Mouse (Mus musculus) erythroblast, adult 5-6 weeks (primary cell): Measurements from ENCODE around the gene Ildr2. TPM values are rescaled to one million over a fixed set of nuclear protein-coding genes. Genes with fewer than 3 reads are reported as not detected.

Experiments used
- ATAC-seq: replicated peaks from 2 replicates; pipeline ENCODE4 v1.8.0; 2016; ENCODE audit warnings: moderate number of reproducible peaks, mild to moderate bottlenecking, moderate TSS enrichment, inconsistent platforms; ENCODE audit not compliant: poor library complexity, low FRiP score, severe bottlenecking
- total RNA-seq, 2 experiments: library from RNA; stranded (forward) in 1 of 2; stranded (reverse) in 1 of 2; fragments of 150-400 nt in 1 of 2; fragments of 200-764, 138-1000 nt in 1 of 2; gene quantifications; 2 replicates each; pipeline versions ENCODE4 v1.2.3 to v1.2.4; 2015 to 2017; ENCODE audit warnings: low replicate concordance in 2 of 2

Gene Ildr2
- total RNA-seq, 2 experiments from 2014 or later = not detected

DNA sequence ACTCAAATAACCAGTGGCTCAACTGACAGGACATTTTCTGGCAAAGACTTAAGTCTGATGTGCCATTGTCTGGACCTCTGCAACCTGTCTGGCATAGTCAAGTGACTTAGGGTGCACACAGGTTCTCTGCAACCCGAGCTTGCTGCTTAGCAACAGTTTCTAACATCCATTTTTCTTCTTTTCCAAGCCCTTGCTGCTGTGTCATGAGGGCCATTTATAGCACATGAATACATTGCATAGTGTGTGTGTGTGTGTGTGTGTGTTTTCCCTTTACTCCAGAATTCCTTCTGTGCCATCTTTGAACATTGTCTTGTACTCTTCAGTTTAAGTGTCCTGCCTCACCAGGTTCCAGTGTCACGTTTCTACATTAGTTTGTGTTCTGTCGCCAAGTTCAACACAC is 72.5 kb downstream of the Ildr2 start:
- no peak for ATAC-seq

- no peak for ATAC-seq
These were observed 76.8 kb downstream of the Ildr2 start for GRCm38 (mm10) chr1:166330752-166331151.

- ATAC-seq = no peak
These were observed 85.2 kb downstream of the Ildr2 start for GRCm38 (mm10) chr1:166339110-166339509.

DNA sequence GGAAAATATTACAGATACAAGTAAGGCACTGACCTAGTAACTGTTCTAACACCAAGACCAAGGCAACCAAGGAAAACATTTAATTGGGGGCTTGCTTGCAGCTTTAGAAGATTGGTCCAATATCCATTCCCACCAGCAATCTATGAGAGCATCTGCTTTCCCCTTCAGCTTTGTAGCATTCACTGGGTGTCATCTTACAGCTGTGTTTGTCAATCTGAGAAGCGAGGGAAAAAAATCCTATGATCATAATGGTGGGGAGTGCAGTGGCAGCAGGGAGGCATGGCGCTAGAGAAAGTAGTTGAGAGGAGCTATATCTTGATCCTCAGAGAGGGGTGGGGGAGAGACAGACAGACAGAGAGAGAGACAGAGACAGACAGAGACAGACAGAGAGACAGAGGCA is 88.1 kb downstream of the Ildr2 start:
- ATAC-seq = no peak

DNA sequence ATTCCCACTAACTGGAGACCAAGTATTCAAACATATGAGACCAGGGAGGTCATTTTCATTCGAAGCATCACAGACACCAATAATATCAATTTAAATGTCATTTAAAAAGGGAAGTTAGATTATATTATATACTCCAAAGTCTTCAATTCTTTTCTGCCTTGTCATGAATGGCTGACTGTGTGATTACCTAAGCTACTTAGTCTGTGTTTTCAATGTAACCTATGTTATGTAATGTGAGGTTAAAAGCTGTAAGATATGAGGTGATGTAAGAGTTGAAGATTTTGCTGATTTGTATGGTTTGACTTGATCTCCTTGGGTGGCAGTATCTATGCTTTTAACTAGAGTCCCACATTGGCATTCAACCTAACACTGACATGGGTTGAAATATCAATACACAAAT is 88.6 kb downstream of the Ildr2 start:
- no peak for ATAC-seq

GRCm38 (mm10) chr1:166343586-166343985 is 89.6 kb downstream of the Ildr2 start:
- ATAC-seq = no peak

- ATAC-seq = no peak
These were observed 90.5 kb downstream of the Ildr2 start for GRCm38 (mm10) chr1:166344300-166345077.

- ATAC-seq = no peak
These were observed 91.7 kb downstream of the Ildr2 start for GRCm38 (mm10) chr1:166345602-166346001.

DNA sequence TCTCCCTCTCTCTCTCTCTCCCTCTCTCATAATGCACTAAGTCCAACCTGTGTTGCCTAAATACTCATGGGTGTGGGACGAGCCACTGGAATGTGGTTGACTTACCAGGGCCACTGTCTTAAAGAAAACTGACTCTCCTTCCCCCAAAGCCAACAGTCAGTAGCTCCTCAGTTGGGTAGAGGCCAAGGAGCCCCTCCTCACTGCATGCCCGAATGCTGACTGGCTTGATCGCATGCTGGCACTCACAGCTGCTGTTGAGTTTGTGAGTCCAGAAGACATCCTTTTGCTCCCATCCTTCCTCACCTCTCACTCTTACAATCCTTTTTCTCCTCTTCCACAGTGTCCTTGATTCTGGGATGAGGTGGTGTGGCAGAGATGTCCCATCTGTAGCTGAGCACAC is 93.0 kb downstream of the Ildr2 start:
- no peak for ATAC-seq

- no peak for ATAC-seq
These were observed 95.4 kb downstream of the Ildr2 start for GRCm38 (mm10) chr1:166349341-166349740.

- ATAC-seq = no peak
These were observed 95.8 kb downstream of the Ildr2 start for GRCm38 (mm10) chr1:166349751-166350150.

DNA sequence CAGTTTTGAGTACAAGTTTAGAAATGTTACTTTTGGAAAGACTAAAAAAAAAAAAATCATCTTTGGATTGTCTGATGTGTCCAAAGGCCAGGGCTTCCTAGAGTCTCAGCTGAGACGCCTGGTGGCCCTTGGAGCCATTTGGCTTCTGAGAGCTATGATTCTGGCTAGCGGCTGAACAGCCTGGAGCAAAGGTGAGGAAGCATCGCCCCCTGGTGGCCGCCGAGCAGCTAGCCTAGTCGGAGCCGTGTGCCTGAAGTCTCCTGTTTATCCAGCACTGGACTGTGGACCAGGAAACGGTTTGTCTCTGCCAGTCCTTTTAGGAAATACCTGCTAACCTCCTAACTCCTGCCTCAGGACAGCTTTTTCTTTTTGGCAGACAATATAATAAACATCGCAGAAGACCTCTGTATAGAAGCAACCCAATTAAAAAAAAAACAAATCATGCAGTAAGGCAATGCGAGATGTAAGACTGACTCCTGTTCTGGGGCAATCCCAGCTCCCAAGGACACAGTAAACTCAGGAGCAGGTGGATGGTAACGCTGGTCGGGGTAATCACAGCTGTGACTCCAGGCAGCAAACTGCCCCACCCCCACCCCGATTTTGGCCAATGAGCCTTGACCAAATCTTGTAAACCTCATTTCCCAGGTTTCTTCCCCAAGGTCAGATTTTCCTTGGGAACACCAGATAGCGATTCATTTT is 106.4 kb downstream of the Ildr2 start:
- peak; percentile 83 for ATAC-seq

DNA sequence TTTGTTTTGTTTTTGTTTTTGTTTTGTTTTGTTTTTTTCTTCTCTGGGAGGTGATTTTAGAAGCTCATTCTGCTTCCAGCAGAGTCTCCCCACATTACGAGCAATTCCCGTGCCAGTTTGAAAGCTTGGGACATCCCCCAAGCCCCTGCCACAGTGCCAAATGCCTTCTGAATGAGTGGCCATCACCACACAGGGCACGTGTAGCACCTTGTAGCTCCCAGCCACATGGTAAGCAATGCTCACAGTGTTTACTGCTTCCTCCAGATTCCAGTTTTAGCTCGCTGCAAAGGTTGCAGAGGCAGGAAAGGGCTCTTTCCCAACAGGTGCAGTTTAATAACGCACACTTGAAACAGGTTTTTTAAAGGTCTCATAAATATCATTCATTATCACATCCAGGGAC is 107.0 kb downstream of the Ildr2 start:
- ATAC-seq = no peak

- ATAC-seq = no peak
These were observed 107.9 kb downstream of the Ildr2 start for GRCm38 (mm10) chr1:166361842-166362241.

GRCm38 (mm10) chr1:166362659-166363058 is 108.7 kb downstream of the Ildr2 start:
- ATAC-seq = no peak

DNA sequence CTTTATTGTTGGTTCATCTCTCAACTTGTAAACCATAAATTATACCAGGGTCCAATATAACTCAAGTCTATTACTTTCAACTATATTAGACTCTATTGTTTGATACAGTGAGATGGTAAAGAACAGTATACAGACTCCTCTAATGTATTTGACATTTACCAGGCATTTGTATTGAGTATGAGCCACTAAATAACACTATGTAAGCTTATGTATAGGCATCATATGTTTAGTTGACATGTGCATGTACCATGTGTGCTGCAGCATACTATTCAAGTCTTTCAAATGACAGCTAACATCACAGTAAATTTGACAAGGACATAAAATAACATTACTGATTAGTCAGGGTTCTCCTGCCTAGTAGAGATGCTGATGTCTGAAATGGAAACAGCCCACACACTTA is 109.2 kb downstream of the Ildr2 start:
- no peak for ATAC-seq

Other genes starting within 250 kb of the Ildr2 start
- not detected in 2 replicates for gene Dusp27, start 126.2 kb upstream of the Ildr2 start, total RNA-seq (2015; ENCODE audit: low replicate concordance)
- gene Dusp27, start 126.2 kb upstream of the Ildr2 start, total RNA-seq (2017; ENCODE audit: low replicate concordance) = not detected in 2 replicates
- gene Gpa33, start 123.9 kb upstream of the Ildr2 start, total RNA-seq (2015; ENCODE audit: low replicate concordance) = not detected in 2 replicates
- not detected in 2 replicates for gene Gpa33, start 123.9 kb upstream of the Ildr2 start, total RNA-seq (2017; ENCODE audit: low replicate concordance)
- gene Mael, start 15.4 kb upstream of the Ildr2 start, total RNA-seq (2015; ENCODE audit: low replicate concordance) = not detected in 2 replicates
- not detected in 2 replicates for gene Mael, start 15.4 kb upstream of the Ildr2 start, total RNA-seq (2017; ENCODE audit: low replicate concordance)
- 14.8 and 21.9 TPM in 2 replicates for gene Tada1, start 125.0 kb downstream of the Ildr2 start, total RNA-seq (2015; ENCODE audit: low replicate concordance)
- gene Tada1, start 125.0 kb downstream of the Ildr2 start, total RNA-seq (2017; ENCODE audit: low replicate concordance) = 6.0 and 6.6 TPM in 2 replicates
- gene Pogk, start 155.7 kb downstream of the Ildr2 start, total RNA-seq (2015; ENCODE audit: low replicate concordance) = 0.19 and 0.42 TPM in 2 replicates
- gene Pogk, start 155.7 kb downstream of the Ildr2 start, total RNA-seq (2017; ENCODE audit: low replicate concordance) = 0.42 and 0.60 TPM in 2 replicates
- gene Gm4846, start 243.4 kb downstream of the Ildr2 start, total RNA-seq (2015; ENCODE audit: low replicate concordance) = not detected in 2 replicates
- not detected in 2 replicates for gene Gm4846, start 243.4 kb downstream of the Ildr2 start, total RNA-seq (2017; ENCODE audit: low replicate concordance)